Mouse (Mus musculus) brain, embryonic 14.5 days (tissue): ENCODE measurements around the gene Fcgbp. TPM values are rescaled to one million over a fixed set of nuclear protein-coding genes. Genes with fewer than 3 reads are reported as not detected.

Experiments used
- DNase-seq: peaks from one replicate; pipeline ENCODE4 v3.0.0-alpha.2; 2011; ENCODE audit warnings: low read depth
- CTCF ChIP-seq: fragments of 200-500 bp; IDR thresholded peaks from 2 replicates; pipeline ENCODE4 v1.5.1; 2012; ENCODE audit warnings: inconsistent platforms, mild to moderate bottlenecking, moderate library complexity, borderline replicate concordance; ENCODE audit not compliant: insufficient read depth, insufficient read length; ENCODE audit errors: extremely low read depth
- POLR2A ChIP-seq: fragments of 200-500 bp; IDR thresholded peaks from 2 replicates; pipeline ENCODE4 v1.6.1; 2012; ENCODE audit warnings: mild to moderate bottlenecking, inconsistent platforms, borderline replicate concordance; ENCODE audit not compliant: poor library complexity, insufficient read depth, insufficient read length, severe bottlenecking; ENCODE audit errors: extremely low read depth
- polyA plus RNA-seq: library from polyadenylated mRNA; depleted of rRNA; stranded (reverse); fragments of >200 nt; gene quantifications from 2 replicates; pipeline ENCODE4 v1.2.3, GENCODE M21; 2012; rRNA removed

Gene Fcgbp
- 0.20 and 0.22 TPM in 2 replicates for polyA plus RNA-seq

DNA sequence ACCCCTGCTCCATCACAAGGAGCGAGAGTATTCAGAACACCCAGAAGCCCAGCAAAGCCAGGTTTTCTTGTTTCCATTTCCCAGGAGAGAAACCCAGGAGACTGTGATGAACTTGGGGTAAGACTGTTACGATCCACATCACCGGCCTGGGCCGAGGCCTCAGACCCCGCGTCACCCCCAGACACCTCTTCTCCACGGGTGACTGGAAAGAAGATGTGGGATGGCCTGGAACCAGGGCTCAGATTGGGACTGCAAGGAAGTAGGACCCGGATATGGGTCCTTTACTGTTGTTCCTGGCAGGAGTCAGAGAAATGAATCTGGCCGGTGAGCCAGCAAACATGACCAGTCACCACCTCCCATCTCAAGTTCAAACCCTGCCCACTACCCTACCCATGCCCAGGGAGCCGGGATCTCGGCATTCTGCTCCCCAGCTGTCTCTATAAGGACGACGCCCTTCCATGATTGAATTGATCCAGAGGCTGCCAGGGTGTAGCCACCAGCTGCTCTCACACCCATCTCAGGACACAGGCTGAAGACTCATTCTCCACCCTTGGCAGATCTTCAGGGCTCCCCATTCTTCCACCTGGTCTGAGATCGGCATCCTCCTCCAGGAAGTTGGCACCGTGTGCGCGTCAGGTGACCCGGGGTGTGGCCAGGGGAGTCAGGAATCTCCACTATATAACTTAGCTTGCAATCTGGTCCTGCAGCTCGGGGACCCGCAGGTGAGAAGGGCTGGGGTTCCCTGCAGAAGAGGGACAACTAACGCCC is at the start of gene Fcgbp:
Gene Fcgbp (plus strand): TSS at position 706 of the 768 bp plus-strand sequence.
- no peak for DNase-seq
- TF ChIP-seq POLR2A: no peak

GRCm38 (mm10) chr7:28044524-28044923 is 26.5 kb upstream of the Fcgbp start:
- no peak for DNase-seq
- TF ChIP-seq CTCF (no peak), POLR2A (no peak)

GRCm38 (mm10) chr7:28049476-28050409 is 21.3 kb upstream of the Fcgbp start, which contains the start of gene Psmc4:
Gene Psmc4 (minus strand): TSS chr7:28050101.
- peak; percentile 100 for DNase-seq
- peak; percentile 56; the same call in 1 of the 2 replicates for TF ChIP-seq POLR2A
- TF ChIP-seq CTCF: peak; percentile 86

GRCm38 (mm10) chr7:28050584-28050983 is 20.5 kb upstream of the Fcgbp start:
- no peak for TF ChIP-seq POLR2A
- TF ChIP-seq CTCF: no peak
- DNase-seq: no peak

DNA sequence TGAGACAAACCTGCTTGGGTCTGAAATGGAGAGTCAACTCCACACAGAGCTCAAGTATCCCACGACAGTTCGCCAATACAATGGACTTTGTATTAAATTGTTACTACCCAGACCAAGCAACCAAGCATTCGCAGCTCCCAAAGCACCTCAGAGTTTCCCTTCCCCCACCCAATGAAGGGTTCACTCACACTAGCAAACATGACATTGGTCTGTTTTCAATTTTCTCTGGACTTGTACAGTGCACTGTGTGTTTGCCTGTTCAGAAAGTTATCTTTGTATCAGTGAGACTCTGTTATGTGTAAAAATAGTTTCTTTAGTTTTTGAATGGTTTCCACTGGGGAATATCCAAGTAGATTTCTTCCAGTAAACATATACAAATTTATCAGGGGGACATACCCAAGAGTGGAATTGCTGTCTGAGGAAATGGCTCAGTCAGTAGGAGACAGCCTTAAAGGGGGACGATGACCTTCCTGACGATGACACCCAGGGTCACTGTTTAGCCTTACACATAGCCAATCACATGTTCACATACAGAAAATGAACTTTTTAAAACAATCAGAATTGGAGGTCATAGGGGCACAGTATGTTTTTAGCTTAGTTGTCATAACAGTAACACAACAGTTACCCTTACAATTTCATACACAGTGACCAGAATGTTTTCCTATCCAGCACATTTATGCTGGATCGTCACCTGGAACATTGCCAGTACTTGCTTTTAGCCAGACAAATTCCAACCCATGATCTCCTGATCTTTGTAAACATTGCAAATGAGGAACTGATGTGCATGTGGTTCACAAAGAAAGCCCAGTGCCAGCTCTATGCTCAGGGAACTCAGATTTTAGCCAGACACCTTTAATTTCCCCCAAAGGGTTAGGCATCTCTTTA is 17.7 kb upstream of the Fcgbp start:
- TF ChIP-seq POLR2A: no peak

GRCm38 (mm10) chr7:28059972-28060371 is 11.1 kb upstream of the Fcgbp start:
- no peak for DNase-seq
- TF ChIP-seq CTCF: no peak
- TF ChIP-seq POLR2A: no peak

More for the DNA sequence above, 17.7 kb upstream of the Fcgbp start:
- peak; percentile 2 for DNase-seq

DNA sequence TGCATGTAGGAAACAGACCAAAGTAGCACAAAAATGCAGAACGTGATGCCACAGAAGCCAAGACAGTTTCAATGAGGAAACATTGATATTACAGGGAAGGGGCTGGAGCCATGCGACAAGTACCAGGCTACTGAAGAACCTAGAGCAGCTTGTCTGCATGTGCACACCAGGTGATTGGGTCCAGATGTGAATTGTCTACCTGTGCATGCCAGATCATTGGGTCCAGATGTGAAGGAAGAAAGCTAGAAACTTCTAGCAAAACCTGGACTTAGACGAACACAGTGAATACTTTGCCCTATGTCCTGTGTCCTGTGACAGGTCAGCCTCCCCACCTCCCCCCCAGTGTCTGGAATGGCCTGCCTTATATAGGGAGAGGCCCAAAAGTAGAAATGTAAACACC is 2.4 kb upstream of the Fcgbp start:
- TF ChIP-seq POLR2A: no peak
- no peak for TF ChIP-seq CTCF
- DNase-seq: no peak

- no peak for TF ChIP-seq CTCF
- no peak for TF ChIP-seq POLR2A
- DNase-seq: no peak
Measured at GRCm38 (mm10) chr7:28069546-28070172, 1.4 kb upstream of the Fcgbp start.

DNA sequence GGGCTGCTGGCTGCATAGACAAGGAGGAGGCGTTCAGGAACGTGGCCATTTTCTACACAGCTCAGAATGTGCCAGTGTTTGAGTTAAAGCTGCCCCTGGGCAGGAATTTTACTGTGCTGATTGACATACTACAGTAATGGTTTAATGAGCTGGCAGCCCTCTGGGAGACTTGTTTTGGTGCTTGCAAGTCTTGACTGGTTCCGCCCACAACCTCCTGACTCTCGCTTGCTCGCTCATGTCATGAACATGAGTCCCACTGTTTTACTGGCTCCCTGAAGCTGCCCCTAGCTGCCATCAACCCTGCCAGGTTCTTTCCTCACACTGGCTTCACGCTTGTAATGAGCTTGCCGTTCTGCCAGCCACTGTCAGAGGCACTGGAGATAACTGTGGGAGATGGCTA is 13.2 kb downstream of the Fcgbp start:
- TF ChIP-seq POLR2A (no peak), CTCF (no peak)
- peak; percentile 32 for DNase-seq

GRCm38 (mm10) chr7:28086236-28086635 is 15.2 kb downstream of the Fcgbp start:
- DNase-seq: no peak
- TF ChIP-seq POLR2A (no peak), CTCF (no peak)

DNA sequence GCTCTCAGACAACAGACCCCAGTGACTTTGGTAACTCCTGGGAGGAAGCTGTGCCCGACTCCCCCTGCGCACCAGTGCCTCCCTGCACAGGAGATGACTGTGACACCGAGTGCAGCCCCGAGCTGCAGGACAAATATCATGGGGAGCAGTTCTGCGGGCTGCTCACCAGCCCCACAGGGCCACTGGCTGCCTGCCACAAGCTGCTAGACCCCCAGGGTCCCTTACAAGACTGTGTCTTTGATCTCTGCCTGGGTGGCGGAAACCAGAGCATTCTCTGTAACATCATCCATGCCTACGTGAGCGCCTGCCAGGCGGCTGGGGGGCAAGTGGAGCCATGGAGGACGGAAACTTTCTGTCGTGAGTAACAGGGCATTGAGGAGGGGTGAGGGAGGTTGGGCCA is 22.5 kb downstream of the Fcgbp start:
- DNase-seq: no peak
- TF ChIP-seq POLR2A: no peak
- TF ChIP-seq CTCF: no peak

DNA sequence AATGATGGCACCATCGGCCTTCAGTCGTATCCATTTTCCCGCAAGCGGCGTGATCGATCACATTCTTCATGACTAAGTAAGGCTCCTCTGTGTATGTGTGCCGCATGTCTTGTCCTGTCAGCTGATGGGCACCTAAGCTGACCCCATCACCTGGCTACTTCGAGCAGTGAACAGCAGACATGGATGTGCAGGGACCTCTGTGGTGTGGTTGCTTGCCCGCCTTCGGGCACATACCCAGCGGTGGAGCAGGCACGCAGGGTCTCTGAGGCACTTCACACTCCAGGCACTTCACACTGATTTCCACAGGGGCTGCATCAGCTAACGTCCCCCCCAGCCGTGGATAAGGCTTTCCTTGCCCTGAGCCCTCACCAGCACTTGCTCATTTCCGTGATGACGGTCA is 28.1 kb downstream of the Fcgbp start:
- no peak for DNase-seq
- no peak for TF ChIP-seq POLR2A
- TF ChIP-seq CTCF: no peak
